31 mouse cellular contexts compared by ENCODE assay signal in the genomic region with DNA sequence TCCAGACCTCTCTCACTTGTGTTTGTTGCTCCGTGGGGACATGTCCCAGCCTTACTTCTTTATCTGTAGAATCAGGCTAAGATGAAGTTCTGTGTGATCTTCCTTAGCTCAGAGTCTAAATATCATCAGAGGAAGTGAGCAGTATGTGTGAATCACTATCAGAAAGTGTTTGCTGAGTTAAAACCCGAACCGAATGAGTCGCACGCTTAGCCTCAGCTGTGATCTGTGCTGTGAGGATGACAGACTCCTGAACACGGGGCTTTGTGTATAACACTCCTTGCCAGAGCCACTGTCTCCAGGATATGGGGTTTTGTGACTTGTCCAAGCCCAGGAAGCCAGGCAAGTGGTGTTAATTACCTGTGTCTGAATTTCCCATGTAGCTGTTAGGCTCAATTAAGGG. TPM values are rescaled to one million over a fixed set of nuclear protein-coding genes. Genes with fewer than 3 reads are reported as not detected.
DNase-seq lines count a peak whose midpoint lies in the region; ATAC-seq and TF ChIP-seq lines count a peak whose summit lies in the region.
"Had no signal": no experiment of that assay in that cellular context is flagged by ENCODE, and none has a peak within 500 bp of the region (broad histone marks: within the 10 kb centered on the region; RNA-seq: fewer than 3 reads in every experiment).

No protein-coding gene starts in this region.

- H3K27ac ChIP-seq in forebrain, embryonic 12.5 days = no peak overlapping the region
- H3K27ac ChIP-seq in forebrain, embryonic 16.5 days (ENCODE audit: low read length) = no peak overlapping the region
- no peak overlapping the region for H3K27ac ChIP-seq in hindbrain, postnatal 0 days
- H3K27ac ChIP-seq: embryonic facial prominence, embryonic 10.5 days; embryonic facial prominence, embryonic 13.5 days; forebrain, embryonic 10.5 days; heart, embryonic 15.5 days; hindbrain, embryonic 10.5 days; hindbrain, embryonic 14.5 days had no signal

- 85% methylated on average over 6 of the region's 6 CpGs for WGBS in forebrain, embryonic 12.5 days
- WGBS in forebrain, embryonic 16.5 days = 58% methylated on average over 6 of the region's 6 CpGs
- 77% methylated on average over 6 of the region's 6 CpGs for WGBS in hindbrain, postnatal 0 days

- no peak overlapping the region for H3ac ChIP-seq in myocyte (ENCODE audit: control insufficient read depth, insufficient read length)

- CTCF ChIA-PET in Patski (lab: Charles Lee) = interaction anchor here (1.1 to 2.0 kb wide), 4 partner anchors 13 to 31 kb away, joined by 4 to 9 read pairs (median 5); no protein-coding TSS in a partner anchor

- no peak for TF ChIP-seq CTCF in Patski (IDR thresholded peaks at IDR 0.05)
- TF ChIP-seq CTCF in hindbrain, postnatal 0 days (IDR thresholded peaks at IDR 0.05; ENCODE audit: low read depth) = no peak

- DNase-seq in 3T3-L1 (ENCODE audit: low read depth, low spot score) = peak; percentile 72
- peak; percentile 20 for DNase-seq in Patski (ENCODE audit: low read depth, low spot score)
- no peak for DNase-seq in cerebellum, postnatal 36 days
- no peak for DNase-seq in hindbrain, postnatal 0 days (ENCODE audit: low spot score)
- DNase-seq: adrenal gland, postnatal 10 days; adrenal gland, postnatal 36 days; B cell, adult 2 months; cerebellum, adult 11 months; cerebellum, adult 2 months; cerebellum, adult 9-11 months; cerebellum, postnatal 25 days; embryo, embryonic 11 days; gastrocnemius, postnatal 10 days; gastrocnemius, postnatal 36 days; heart, postnatal 10 days; heart, postnatal 36 days had no signal

- no peak overlapping the region for H3K4me2 ChIP-seq in forebrain, embryonic 12.5 days
- H3K4me2 ChIP-seq in forebrain, embryonic 16.5 days (ENCODE audit: low read length) = no peak overlapping the region
- peak overlapping the region; percentile 10 for H3K4me2 ChIP-seq in myocyte (ENCODE audit: low read depth)
- no peak overlapping the region for H3K4me2 ChIP-seq in hindbrain, postnatal 0 days (ENCODE audit: low read depth, low read length)
- H3K4me2 ChIP-seq: embryonic facial prominence, embryonic 13.5 days; heart, embryonic 12.5 days; heart, embryonic 15.5 days; hindbrain, embryonic 14.5 days had no signal

- H3K79me2 ChIP-seq in myocyte (ENCODE audit: control insufficient read depth, insufficient read depth) = no peaks in the 10 kb centered on the region

- H3K9ac ChIP-seq in forebrain, embryonic 12.5 days = peak overlapping the region; percentile 12; the same call in 1 of the 2 replicates
- no peak overlapping the region for H3K9ac ChIP-seq in forebrain, embryonic 16.5 days (replicated peaks; ENCODE audit: low read depth, low read length)
- no peak overlapping the region for H3K9ac ChIP-seq in hindbrain, postnatal 0 days (replicated peaks; ENCODE audit: low read length)
- H3K9ac ChIP-seq: embryonic facial prominence, embryonic 13.5 days; heart, embryonic 12.5 days; heart, embryonic 15.5 days; hindbrain, embryonic 14.5 days had no signal

- H3K9me3 ChIP-seq in forebrain, embryonic 12.5 days = no peaks in the 10 kb centered on the region
- no peaks in the 10 kb centered on the region for H3K9me3 ChIP-seq in forebrain, embryonic 16.5 days (ENCODE audit: control insufficient read depth, low read length)
- no peaks in the 10 kb centered on the region for H3K9me3 ChIP-seq in hindbrain, postnatal 0 days (ENCODE audit: low read length)
- H3K9me3 ChIP-seq: embryonic facial prominence, embryonic 10.5 days; embryonic facial prominence, embryonic 13.5 days; forebrain, embryonic 10.5 days; G1E; heart, embryonic 12.5 days; heart, embryonic 15.5 days; hindbrain, embryonic 10.5 days had no signal

- H3K36me3 ChIP-seq in forebrain, embryonic 12.5 days (replicated peaks) = no peaks in the 10 kb centered on the region
- H3K36me3 ChIP-seq in forebrain, embryonic 16.5 days (ENCODE audit: control insufficient read depth, insufficient read depth) = no peaks in the 10 kb centered on the region
- H3K36me3 ChIP-seq in myocyte (ENCODE audit: control insufficient read depth, insufficient read depth) = no peaks in the 10 kb centered on the region
- H3K36me3 ChIP-seq in hindbrain, postnatal 0 days (ENCODE audit: insufficient read depth, low read length) = no peaks in the 10 kb centered on the region
- H3K36me3 ChIP-seq: embryonic facial prominence, embryonic 10.5 days; embryonic facial prominence, embryonic 13.5 days; forebrain, embryonic 10.5 days; G1E; heart, embryonic 12.5 days; heart, embryonic 15.5 days; hindbrain, embryonic 10.5 days had no signal

- peaks cover 28% of the 10 kb centered on the region for H3K4me1 ChIP-seq in forebrain, embryonic 12.5 days
- peaks cover 23% of the 10 kb centered on the region for H3K4me1 ChIP-seq in forebrain, embryonic 16.5 days (replicated peaks; ENCODE audit: control insufficient read depth, insufficient read depth, low read length)
- H3K4me1 ChIP-seq in hindbrain, postnatal 0 days (ENCODE audit: insufficient read depth, low read length) = no peaks in the 10 kb centered on the region

- H3K4me3 ChIP-seq in forebrain, embryonic 12.5 days (replicated peaks) = no peak overlapping the region
- H3K4me3 ChIP-seq in forebrain, embryonic 16.5 days (replicated peaks; ENCODE audit: low read length) = no peak overlapping the region
- no peak overlapping the region for H3K4me3 ChIP-seq in myocyte
- H3K4me3 ChIP-seq in hindbrain, postnatal 0 days (ENCODE audit: low read length) = no peak overlapping the region
- H3K4me3 ChIP-seq: embryonic facial prominence, embryonic 10.5 days; embryonic facial prominence, embryonic 13.5 days; forebrain, embryonic 10.5 days; heart, embryonic 12.5 days; heart, embryonic 15.5 days; hindbrain, embryonic 10.5 days had no signal

- no peak for ATAC-seq in forebrain, embryonic 12.5 days (ENCODE audit: low FRiP score)
- ATAC-seq in forebrain, embryonic 16.5 days = no peak
- ATAC-seq in Patski = no peak
- ATAC-seq in hindbrain, postnatal 0 days = no peak
- ATAC-seq: forebrain, embryonic 14.5 days; intestine, postnatal 0 days had no signal

- H3K27me3 ChIP-seq in forebrain, embryonic 12.5 days = 0 out of 2 replicates have a peak, but pooled peaks cover 4% of the 10 kb centered on the region
- no peaks in the 10 kb centered on the region for H3K27me3 ChIP-seq in forebrain, embryonic 16.5 days (replicated peaks; ENCODE audit: control insufficient read depth, insufficient read depth, low read length)
- H3K27me3 ChIP-seq in Patski (no peaks in the 10 kb centered on the region), myocyte (ENCODE audit: control insufficient read depth, insufficient read depth, insufficient read length) (no peaks in the 10 kb centered on the region)
- H3K27me3 ChIP-seq in hindbrain, postnatal 0 days (ENCODE audit: insufficient read depth, low read length) = no peaks in the 10 kb centered on the region
- H3K27me3 ChIP-seq: CH12.LX; heart, embryonic 12.5 days; heart, embryonic 15.5 days had no signal

- POLR2A ChIA-PET in Patski (lab: Charles Lee) = no interaction called here

- no peak for TF ChIP-seq POLR2A in myocyte (IDR thresholded peaks at IDR 0.05; ENCODE audit: insufficient read length, low read depth)

- in situ Hi-C loops in Patski (cut with MboI; ENCODE audit: low pct_unique_long_range_greater_than_20kb) = loop anchor here (25.0 kb wide), 1 partner anchor 1261 kb away; the partner anchor contains the start of gene Dpy19l1

TF ChIP-seq in myocyte, 11 proteins besides CTCF, POLR2A, EP300 and RAD21:
- TF ChIP-seq MYOD1 (IDR thresholded peaks at IDR 0.05; ENCODE audit: control insufficient read depth in 1 of 3, insufficient read length in 2 of 3, low read depth in 2 of 3) (no peak), REST (IDR thresholded peaks at IDR 0.05; ENCODE audit: insufficient read depth, insufficient read length) (no peak), E2F4 (IDR thresholded peaks at IDR 0.05; ENCODE audit: insufficient read depth) (no peak), MAX (IDR thresholded peaks at IDR 0.05; ENCODE audit: low read depth) (no peak), USF1 (IDR thresholded peaks at IDR 0.05; ENCODE audit: low read depth) (no peak), CEBPB (IDR thresholded peaks at IDR 0.05; ENCODE audit: insufficient read depth, poor library complexity, severe bottlenecking) (no peak), TCF3 (IDR thresholded peaks at IDR 0.05; ENCODE audit: insufficient read length, low read depth) (no peak), SRF (IDR thresholded peaks at IDR 0.05; ENCODE audit: control insufficient read depth, insufficient read length, low read depth) (no peak), MYOG (IDR thresholded peaks at IDR 0.05; ENCODE audit: control insufficient read depth in 1 of 3, insufficient read depth in 1 of 3, insufficient read length in 2 of 3, low read depth in 2 of 3) (no peak)
TF ChIP-seq in myocyte: peak in this region for 0.

RNA-seq across cellular contexts. Expression of gene Bmper, which starts 28.1 kb away (rescaled TPM):
- polyA plus RNA-seq in forebrain, embryonic 12.5 days (2016; fragmentation: Nextera tagmentation; extraction: Ambion mirVana) = 13.5 and 14.0 TPM in 2 replicates
- 13.6 and 15.9 TPM in 2 replicates for polyA plus RNA-seq in forebrain, embryonic 16.5 days (2015; fragmentation: Nextera tagmentation; extraction: Ambion mirVana)
- polyA plus RNA-seq in Patski (2021) (1.4 TPM), myocyte (2012; fragmentation: generic; extraction: Trizol) (2.2 TPM)
- total RNA-seq in hindbrain, postnatal 0 days (2014; rRNA removed) = 9.9 and 10.2 TPM in 2 replicates
- 6.7 and 8.1 TPM in 2 replicates for polyA plus RNA-seq in hindbrain, postnatal 0 days (2015; fragmentation: Nextera tagmentation; extraction: Ambion mirVana)
- total RNA-seq: granulocyte monocyte progenitor cell, adult 5-6 weeks had no signal
- polyA plus RNA-seq: G1E had no signal

Comparison
In these comparisons a context has a peak if more than half of its experiments do, and no peak if none do; other contexts are left out.
1. DNase-seq: peak in 3T3-L1 (single experiment) and Patski (single experiment); none in cerebellum, postnatal 36 days (0 of 2) and hindbrain, postnatal 0 days (single experiment).